Mouse (Mus musculus): ENCODE data around the gene Cadm4.
A peak's percentile ranks its signal among the peaks of the same experiment; 100 is the strongest.

Cadm4 gene

GRCm38 (mm10) chr7:24533806-24534205, 52.0 kb downstream of the Cadm4 start:
- DNase-seq = no peak

- DNase-seq = no peak
Observed at GRCm38 (mm10) chr7:24534301-24534700, 52.5 kb downstream of the Cadm4 start.

- no peak for DNase-seq
Observed at GRCm38 (mm10) chr7:24537081-24537480, 55.3 kb downstream of the Cadm4 start.

- peak; percentile 70 for DNase-seq
Observed at GRCm38 (mm10) chr7:24537591-24537990, 55.8 kb downstream of the Cadm4 start.

- DNase-seq = no peak
Observed at GRCm38 (mm10) chr7:24538154-24538553, 56.3 kb downstream of the Cadm4 start.

- no peak for DNase-seq
Observed at GRCm38 (mm10) chr7:24538701-24539100, 56.9 kb downstream of the Cadm4 start.

GRCm38 (mm10) chr7:24539686-24540085, 57.9 kb downstream of the Cadm4 start:
- DNase-seq = no peak

GRCm38 (mm10) chr7:24544506-24544905, 62.7 kb downstream of the Cadm4 start:
- DNase-seq = no peak

GRCm38 (mm10) chr7:24546068-24546614, 64.3 kb downstream of the Cadm4 start, which contains the start of the genes Pinlyp and Xrcc1:
Gene Pinlyp, minus strand, starts transcription at chr7:24546118.
Gene Xrcc1, plus strand, starts transcription at chr7:24546289.
- no peak for DNase-seq

GRCm38 (mm10) chr7:24546634-24547389, 65.0 kb downstream of the Cadm4 start:
- peak; percentile 99 for DNase-seq

GRCm38 (mm10) chr7:24547534-24548036, 65.8 kb downstream of the Cadm4 start:
- DNase-seq = no peak

GRCm38 (mm10) chr7:24551985-24552759, 70.3 kb downstream of the Cadm4 start:
- no peak for DNase-seq

Data from cerebellum, adult 8-10 months (tissue).